Mouse (Mus musculus) brain, embryonic 18.5 days (tissue): Measurements from ENCODE around the gene Capn10.

ENCODE experiments used
- DNase-seq: peaks from one replicate; pipeline ENCODE4 v3.0.0-alpha.2; 2012; ENCODE audit warnings: low read depth, low spot score

The Capn10 gene

DNA sequence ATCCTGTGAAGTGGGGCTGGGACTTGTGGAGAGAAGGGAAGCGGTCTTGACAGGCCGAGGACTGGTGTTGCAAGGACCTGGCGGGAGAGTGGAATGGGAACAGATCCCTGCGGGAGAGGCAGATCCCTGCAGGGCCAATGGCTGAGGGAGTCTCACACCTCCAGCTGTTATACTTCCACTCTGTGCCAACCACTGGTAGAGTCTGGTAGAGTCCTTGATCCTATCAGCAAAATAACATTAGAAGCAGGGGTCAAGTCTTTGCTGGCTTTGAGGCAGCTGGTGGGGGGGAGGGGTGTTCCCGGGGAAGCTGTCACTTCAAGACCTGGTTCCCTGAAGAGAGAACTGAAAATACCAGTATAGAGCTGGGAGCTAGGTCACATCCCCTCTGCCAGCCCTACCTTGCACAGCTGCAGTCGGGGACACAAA is 42.0 kb downstream of the Capn10 start:
- no peak for DNase-seq

DNA sequence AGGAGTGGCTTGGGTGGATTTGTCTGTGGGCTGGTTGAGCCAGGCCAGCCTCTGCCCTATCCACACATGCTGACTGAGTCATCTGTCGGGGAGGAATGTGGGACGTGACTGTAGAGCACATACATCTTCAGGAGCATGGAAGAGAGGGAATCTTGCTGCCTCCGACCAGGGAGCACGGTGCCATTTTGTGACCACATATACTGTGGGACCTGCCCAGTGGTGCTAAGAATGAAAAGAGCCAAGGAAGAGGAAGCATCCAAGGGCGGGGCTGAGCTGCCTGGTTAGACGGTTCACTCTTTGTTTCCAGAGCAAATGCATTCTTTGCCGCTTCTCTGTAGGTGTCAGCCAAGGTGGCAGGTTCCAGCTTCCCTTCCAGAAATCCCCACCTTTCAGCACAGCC is 44.5 kb downstream of the Capn10 start:
- DNase-seq, result no peak

DNA sequence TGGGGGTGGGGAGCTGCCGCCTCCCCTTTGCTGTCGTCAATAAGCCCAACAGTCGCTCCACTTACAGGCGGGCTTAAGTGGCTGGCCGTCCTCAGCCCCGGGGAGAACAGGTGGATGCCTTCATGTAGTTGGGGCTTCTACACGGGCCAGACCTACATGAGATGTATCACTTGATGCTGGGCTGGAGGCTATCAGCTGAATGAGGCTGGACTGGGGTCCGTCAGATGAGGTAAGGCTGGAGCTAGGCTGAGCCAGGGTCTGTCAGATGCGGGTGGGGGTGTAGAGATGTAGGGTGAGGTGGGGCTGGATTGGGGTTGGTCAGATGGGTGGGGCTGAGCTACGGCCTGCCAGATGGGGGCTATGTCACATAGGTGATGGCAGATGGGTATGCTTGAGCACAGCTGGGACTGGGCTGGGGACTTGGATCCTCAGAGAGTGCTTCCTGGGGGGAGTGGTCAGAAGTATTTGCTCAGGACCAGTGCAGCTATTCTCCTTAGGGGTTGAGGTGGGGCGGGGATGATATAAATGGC is 45.0 kb downstream of the Capn10 start:
- no peak for DNase-seq

DNA sequence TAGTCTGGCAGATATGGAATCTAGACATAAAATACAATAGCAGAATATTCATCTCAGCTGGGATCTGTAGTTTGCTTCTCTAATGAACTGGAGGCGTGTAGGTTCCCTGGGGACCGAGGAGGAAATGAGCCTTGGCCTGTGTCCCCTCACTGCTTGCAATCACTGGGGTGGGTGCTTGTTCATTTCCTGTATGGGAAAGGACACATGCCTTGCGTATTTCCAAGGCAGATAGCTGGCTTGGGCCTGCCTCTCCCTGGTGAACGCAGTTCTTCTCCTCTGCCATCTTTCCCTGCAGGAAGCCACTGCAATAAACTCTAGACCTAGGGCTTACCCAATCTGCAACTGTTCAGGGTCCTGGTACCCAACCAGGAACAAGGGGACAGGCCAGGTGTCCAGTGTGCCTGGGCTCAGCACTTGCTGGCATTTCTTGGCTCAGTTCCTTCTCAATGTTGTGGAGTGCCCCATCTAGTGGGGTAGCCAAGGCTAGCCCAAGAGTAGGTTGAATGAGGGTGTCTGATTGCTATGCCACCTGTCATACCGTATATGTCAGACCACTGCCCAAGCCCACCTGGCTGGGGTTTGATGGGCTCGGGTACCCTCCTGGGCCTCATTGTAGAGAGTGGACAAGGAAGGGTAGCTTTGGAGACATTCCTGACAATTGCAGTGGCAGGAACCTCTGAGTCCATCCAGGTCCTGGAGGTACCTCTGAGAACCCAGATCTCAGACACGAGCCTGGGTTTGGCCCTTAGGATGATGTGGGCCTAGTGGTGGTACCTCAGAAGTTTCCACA is 47.1 kb downstream of the Capn10 start:
- no peak for DNase-seq

DNA sequence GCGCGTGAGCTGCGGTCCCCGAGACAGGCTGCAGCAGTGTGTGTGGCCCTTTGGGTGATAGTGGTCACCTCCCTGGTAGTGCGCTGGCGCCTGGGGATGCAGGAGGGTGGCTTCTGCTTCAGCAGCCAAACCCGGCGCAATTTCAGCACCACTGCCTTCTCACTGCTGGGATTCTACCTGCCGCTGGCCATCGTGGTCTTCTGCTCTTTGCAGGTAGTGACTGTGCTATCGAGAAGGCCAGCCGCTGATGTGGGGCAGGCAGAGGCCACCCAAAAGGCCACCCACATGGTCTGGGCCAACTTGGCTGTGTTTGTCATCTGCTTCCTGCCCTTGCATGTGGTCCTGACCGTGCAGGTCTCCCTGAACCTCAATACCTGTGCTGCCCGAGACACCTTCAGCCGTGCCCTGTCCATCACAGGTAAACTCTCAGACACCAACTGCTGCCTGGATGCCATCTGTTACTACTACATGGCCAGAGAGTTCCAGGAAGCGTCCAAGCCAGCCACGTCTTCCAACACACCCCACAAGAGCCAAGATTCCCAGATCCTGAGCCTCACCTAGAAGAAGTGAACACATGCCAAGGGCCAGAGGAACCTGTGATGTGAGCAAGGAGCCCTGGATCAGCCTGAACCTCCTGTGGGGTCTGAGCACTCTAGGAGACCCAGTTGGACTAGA is 48.9 kb downstream of the Capn10 start:
- no peak for DNase-seq

DNA sequence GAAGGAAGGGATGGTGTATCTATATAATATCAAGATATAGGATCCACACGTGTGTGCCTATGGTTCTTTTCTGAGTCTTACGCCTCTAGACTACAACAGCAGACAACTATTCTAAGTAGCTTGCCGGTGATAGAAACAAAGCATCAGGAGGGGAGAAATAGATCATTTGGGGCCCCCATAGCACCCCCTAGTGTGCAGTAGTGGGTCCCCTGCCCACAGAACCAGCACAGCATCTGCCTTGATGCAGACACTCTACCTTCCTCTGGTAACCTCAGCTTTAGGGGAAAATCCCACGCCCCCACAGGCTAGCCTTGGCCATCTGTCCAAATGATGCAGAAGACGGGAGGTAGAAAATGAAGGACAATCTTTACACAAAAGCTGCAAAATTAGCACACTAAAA is 50.8 kb downstream of the Capn10 start:
- DNase-seq, result no peak

DNA sequence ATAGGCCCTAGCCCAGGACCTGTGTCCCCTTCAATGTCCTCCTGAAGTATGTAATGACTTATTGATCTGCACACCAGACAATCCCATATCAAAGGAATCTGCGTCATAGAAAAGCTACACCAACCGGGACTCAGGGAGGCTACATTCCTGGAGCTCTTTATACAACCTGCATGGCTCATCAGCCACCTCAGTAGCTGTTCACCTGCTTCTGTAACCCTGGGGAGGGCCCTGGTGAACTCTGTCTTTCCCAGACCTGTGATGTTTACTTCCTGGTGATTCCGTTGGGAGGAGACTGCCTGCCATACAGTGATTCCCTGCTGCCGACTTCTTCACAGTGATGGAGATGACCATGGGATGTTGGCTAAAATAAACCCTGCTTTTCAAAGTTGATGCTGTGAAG is 54.7 kb downstream of the Capn10 start:
- no peak for DNase-seq

DNA sequence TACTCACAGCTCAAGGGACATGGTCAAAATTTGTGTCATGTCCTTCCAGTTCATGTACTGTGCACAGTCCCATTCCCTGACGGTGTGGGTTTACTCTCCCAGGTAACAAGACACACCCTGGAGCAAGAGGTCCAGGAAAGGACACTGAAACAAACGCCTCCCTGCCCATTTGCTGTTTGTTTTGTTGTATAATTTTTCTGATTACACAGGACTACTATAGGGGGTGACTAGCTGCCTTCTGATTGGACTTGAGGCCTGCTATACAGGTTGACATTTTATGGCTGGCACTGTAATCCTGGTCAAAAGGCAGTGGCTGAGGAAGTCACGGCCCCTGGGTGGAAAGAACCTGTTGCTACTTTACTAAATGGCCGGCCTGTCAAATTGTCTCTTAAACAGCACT is 55.7 kb downstream of the Capn10 start:
- DNase-seq, result no peak

DNA sequence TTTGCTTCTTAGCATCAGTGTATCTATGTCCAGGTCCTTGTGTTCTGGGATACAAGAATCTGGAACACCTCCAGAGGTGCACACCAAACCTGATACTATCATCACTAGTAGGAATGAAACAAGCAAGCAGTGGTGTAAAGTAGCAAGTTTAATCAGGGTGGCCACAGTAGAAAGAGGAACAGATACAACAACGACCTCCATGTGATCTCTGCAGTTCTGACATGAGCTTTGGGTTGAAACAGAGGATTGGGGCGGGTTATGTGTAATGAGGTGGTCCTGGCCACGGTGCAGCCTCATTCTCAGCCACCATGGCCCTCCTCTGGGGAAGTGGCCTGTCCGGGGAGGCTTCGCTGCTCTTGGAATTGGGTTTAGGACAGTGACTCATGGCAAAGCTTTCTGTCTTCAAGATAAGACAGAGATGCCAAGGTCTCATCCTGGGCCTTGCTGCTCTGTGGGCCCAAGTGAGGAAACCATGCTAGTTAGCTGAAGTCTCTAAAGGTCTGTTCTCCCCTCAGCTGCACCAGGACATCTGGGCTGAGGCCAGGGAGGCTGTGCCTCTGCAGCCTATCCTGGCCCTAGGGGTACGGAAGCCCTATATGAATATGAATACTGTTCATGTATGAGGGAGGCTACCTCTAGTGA is 58.2 kb downstream of the Capn10 start:
- DNase-seq, result no peak

DNA sequence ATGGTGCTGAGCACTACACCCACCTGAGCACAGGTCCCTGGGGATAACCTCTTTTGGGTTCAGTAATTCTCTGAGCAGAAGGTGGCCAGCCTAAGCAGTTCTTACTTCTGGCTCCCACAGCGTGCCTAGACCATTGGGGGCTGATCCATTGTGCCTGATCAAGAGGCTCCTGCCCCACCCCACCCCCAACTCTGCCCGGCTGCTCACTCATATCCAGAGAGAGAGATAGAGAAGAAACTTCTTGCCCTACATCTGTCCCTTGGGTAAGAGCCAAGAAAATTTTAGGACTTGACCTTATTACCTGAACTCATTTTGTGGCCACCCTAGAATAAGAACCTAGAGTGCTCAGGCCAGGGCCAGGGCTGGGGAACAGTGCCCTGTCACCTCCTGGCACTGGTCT is 58.7 kb downstream of the Capn10 start:
- no peak for DNase-seq
